Mouse (Mus musculus): ENCODE measurements around the gene Akap13. TPM values are rescaled to one million over a fixed set of nuclear protein-coding genes. Genes with fewer than 3 reads are reported as not detected.
A peak's percentile ranks its signal among the peaks of the same experiment; 100 is the strongest.
"Not testable (repeated sequence)": the region's sequence is repeated elsewhere in the genome, so short reads cannot be mapped to it uniquely, and the experiment has no call there.

Gene Akap13
- polyA plus RNA-seq, 1 experiment, result 13.2 TPM

DNA sequence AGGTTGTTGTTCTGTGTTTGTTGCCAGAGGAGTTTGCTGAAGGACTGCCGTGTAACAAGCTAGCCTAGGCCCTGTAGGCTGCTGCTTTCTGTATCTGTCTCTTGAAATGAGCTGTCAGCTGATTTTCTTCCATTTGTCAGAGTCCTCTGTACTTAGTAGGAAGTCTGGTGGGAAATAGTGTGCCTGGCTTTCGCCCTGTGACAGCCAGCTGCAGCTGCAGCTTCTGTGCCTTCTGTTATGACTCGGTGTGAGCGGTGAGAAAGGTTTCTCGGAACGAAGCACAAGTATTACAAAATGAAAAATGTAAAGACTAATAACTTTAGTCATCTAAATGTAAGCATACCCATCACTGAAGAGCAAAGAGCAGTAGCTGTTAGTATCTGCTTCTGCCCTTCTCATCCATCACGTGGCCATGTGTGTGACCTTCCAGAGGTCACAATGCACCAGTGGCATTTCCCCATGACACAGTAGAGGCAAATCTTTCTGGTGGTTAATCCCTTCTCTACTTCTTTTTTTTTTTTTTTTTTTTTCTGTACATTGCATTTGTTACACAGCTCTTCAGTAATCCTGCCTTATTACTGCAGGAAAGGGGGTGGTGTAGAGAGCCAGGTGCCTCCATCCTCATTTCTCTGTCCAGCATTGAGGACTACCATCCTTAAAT lies 289.8 kb downstream of the Akap13 start:
- TF ChIP-seq POLR2A (IDR thresholded peaks at IDR 0.05; ENCODE audit: low read depth, low read length) (no peak), CTCF (conservative IDR thresholded peaks at IDR 0.05; ENCODE audit: insufficient read depth, insufficient read length, low read depth, low read length) (no peak)
- DNase-seq, result no peak
- Histone ChIP-seq H3K27ac (ENCODE audit: insufficient read depth, low read depth, low read length) (no peak overlapping the region), H3K27me3 (replicated peaks; ENCODE audit: control insufficient read depth, insufficient read depth, low read length) (no peaks in the 10 kb centered on the region), H3K4me1 (ENCODE audit: control insufficient read depth, insufficient read depth, low read length) (no peaks in the 10 kb centered on the region), H3K36me3 (ENCODE audit: control insufficient read depth, insufficient read depth, low read length) (peaks cover 10% of the 10 kb centered on the region), H3K4me3 (ENCODE audit: insufficient read depth, low read depth, low read length) (no peak overlapping the region)
- 85% methylated on average over 7 of the region's 7 CpGs for WGBS

DNA sequence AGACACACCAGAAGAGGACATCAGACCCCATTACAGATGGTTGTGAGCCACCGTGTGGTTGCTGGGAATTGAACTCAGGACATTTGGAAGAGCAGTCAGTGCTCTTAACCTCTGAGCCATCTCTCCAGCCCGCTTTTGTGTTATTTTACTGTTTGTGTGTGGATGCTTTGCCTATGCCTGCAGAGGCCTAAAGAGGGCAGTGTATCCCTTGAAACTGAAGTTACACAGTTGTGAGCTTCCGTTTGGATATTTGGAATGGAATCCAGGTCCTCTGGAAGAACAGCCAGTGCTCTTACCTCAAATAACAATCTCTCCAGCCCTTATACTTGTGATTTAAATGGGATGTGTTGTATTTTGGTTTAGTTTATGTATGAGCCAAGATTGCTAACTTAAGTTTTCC lies 290.6 kb downstream of the Akap13 start:
- peaks cover 11% of the 10 kb centered on the region for H3K36me3 ChIP-seq (ENCODE audit: control insufficient read depth, insufficient read depth, low read length)
- H3K4me3 ChIP-seq (ENCODE audit: insufficient read depth, low read depth, low read length); H3K4me1 ChIP-seq (ENCODE audit: control insufficient read depth, insufficient read depth, low read length); H3K27me3 ChIP-seq (replicated peaks; ENCODE audit: control insufficient read depth, insufficient read depth, low read length); H3K27ac ChIP-seq (ENCODE audit: insufficient read depth, low read depth, low read length): not testable (repeated sequence)
- WGBS, result 56% methylated on average over 3 of the region's 3 CpGs
- DNase-seq, result peak; percentile 35
- peak; percentile 36 for TF ChIP-seq CTCF (conservative IDR thresholded peaks at IDR 0.05; ENCODE audit: insufficient read depth, insufficient read length, low read depth, low read length)

DNA sequence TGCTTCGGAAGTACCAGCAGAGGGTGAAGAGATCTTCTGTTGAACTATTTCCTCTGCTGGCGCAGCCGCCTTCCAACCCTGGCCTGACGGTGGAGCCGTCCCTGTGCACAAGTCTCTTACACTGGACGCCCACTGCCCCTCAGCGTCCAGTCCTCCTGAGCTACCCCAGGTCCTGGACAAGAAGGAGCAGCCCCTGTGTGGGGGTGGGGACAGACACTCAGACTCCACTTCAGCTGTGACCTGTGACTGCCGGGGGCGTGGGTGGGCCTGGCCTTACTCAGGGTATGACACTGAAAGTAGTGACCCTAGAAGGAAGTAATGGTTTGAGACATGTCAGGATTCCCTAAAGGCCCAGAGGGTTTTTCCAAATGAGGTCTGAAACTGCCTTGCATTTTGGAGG lies 295.2 kb downstream of the Akap13 start:
- peaks cover 12% of the 10 kb centered on the region for H3K4me1 ChIP-seq (ENCODE audit: control insufficient read depth, insufficient read depth, low read length)
- H3K36me3 ChIP-seq (ENCODE audit: control insufficient read depth, insufficient read depth, low read length), result peaks cover 5% of the 10 kb centered on the region
- H3K4me3 ChIP-seq (ENCODE audit: insufficient read depth, low read depth, low read length), result no peak overlapping the region
- no peak for DNase-seq
- TF ChIP-seq CTCF (conservative IDR thresholded peaks at IDR 0.05; ENCODE audit: insufficient read depth, insufficient read length, low read depth, low read length) (no peak), POLR2A (IDR thresholded peaks at IDR 0.05; ENCODE audit: low read depth, low read length) (no peak)
- 82% methylated on average over 9 of the region's 9 CpGs for WGBS
- H3K27ac ChIP-seq (ENCODE audit: insufficient read depth, low read depth, low read length), result no peak overlapping the region
- H3K27me3 ChIP-seq (replicated peaks; ENCODE audit: control insufficient read depth, insufficient read depth, low read length), result no peaks in the 10 kb centered on the region

DNA sequence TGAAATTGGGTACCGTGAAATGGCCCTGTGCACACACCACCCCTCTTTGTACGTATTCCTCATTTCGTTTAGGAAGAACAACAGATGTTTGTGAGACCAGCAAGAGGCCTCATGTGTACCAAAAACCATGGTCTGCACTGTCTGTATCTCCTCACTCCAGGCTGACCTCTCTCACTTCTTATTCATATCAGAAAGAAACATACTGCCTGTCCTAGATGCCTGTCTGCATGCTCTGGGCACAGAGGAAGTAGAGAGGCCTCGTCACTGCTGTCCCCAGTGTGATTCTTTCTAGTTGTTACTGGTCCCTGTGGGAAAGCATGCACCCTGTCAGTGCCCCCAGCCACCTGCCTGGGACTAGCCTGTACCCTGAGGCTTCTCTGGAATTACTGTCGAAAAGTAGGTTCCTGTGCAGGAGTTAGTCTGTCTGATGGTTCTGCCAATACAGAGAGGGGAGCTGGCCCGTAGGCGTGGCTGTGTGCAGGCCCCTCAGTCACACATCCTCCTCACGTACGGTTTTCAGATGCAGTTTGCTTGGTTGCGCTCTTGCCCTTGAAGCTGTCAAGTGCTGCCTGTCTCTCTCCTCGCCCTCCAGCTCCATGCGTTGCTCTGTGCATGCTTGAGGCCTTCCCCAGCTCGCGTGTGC lies 295.9 kb downstream of the Akap13 start:
- Histone ChIP-seq H3K36me3 (ENCODE audit: control insufficient read depth, insufficient read depth, low read length) (peaks cover 5% of the 10 kb centered on the region), H3K27me3 (replicated peaks; ENCODE audit: control insufficient read depth, insufficient read depth, low read length) (no peaks in the 10 kb centered on the region), H3K27ac (ENCODE audit: insufficient read depth, low read depth, low read length) (no peak overlapping the region), H3K4me3 (ENCODE audit: insufficient read depth, low read depth, low read length) (no peak overlapping the region), H3K4me1 (ENCODE audit: control insufficient read depth, insufficient read depth, low read length) (peaks cover 12% of the 10 kb centered on the region)
- no peak for DNase-seq
- WGBS, result 84% methylated on average over 14 of the region's 14 CpGs
- TF ChIP-seq CTCF (conservative IDR thresholded peaks at IDR 0.05; ENCODE audit: insufficient read depth, insufficient read length, low read depth, low read length), result no peak

DNA sequence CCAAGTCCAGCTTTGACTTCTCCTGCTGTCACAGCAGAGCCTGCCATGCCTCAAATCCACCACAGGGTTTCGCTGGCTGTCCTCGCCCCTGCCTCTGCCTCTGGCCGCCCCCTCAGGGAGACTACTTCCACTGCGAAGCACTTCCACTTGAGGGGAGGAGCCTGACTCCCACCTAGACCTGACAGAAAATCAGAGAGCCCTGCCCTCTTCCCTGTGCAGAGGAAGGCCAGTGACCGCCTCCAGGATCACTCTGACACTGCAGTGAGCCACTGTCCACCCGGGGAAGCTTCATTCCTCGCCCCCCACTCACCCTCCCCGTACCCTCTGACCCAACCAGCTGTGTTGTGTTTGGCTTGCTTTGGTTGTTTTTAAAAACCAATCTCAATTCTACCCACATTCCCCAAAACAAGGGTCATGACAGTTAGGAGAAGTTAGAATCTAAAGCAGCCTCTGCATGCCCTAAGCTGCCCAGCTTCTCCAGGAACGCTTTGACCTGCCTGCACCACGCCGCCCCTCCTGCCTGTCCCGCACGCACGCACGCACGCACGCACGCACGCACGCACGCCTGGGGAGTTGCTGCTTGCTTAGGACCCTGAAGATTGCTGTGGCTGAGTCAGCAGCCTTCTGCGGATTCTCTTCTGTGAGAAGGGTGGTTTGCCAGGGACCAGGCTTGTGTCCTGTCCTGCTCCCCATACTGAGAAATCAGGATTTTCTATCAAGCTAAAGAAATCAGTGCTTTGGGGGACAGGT lies 297.3 kb downstream of the Akap13 start:
- 0 out of 2 replicates have a peak, but pooled peaks have one; percentile 13 for TF ChIP-seq CTCF (conservative IDR thresholded peaks at IDR 0.05; ENCODE audit: insufficient read depth, insufficient read length, low read depth, low read length)
- TF ChIP-seq POLR2A (IDR thresholded peaks at IDR 0.05; ENCODE audit: low read depth, low read length), result no peak
- DNase-seq, result peak; percentile 33
- Histone ChIP-seq H3K36me3 (ENCODE audit: control insufficient read depth, insufficient read depth, low read length) (peaks cover 3% of the 10 kb centered on the region; the same call in 1 of the 2 replicates), H3K27me3 (replicated peaks; ENCODE audit: control insufficient read depth, insufficient read depth, low read length) (no peaks in the 10 kb centered on the region), H3K4me3 (ENCODE audit: insufficient read depth, low read depth, low read length) (no peak overlapping the region), H3K27ac (ENCODE audit: insufficient read depth, low read depth, low read length) (0 out of 2 replicates have a peak overlapping the region, but pooled peaks have one; percentile 6), H3K4me1 (ENCODE audit: control insufficient read depth, insufficient read depth, low read length) (peaks cover 12% of the 10 kb centered on the region)
- WGBS, result 65% methylated on average over 22 of the region's 22 CpGs

DNA sequence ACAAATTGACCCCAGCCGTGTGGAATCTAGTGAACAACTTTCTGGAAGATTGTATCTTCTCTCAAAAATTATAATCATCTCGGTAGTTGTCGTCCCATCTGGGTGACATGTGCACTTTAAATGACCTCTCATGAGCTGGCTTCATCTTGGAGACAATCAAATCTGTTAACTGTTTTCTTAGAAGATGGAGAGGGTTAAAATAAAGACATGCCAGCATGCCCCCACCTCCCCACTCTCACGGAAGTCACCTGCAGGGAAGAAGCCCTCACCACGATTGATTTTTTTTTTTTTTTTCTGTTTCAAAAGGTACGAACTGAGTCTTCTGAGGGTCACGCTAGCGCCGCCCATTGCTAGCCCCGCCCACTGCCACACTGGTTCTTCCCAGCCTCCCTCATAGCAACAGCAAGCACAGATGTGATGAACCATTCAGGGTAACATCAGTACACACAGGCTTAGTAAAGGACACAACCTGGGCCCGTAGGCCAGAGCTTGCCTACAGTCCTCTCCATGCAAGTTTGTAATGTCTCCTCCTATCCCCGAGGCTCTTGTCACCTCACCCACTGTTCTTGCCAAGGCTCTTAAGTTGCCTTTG lies 298.0 kb downstream of the Akap13 start:
- peak; percentile 20 for DNase-seq
- TF ChIP-seq POLR2A (IDR thresholded peaks at IDR 0.05; ENCODE audit: low read depth, low read length) (no peak), CTCF (conservative IDR thresholded peaks at IDR 0.05; ENCODE audit: insufficient read depth, insufficient read length, low read depth, low read length) (no peak)
- H3K4me1 ChIP-seq (ENCODE audit: control insufficient read depth, insufficient read depth, low read length), result peaks cover 12% of the 10 kb centered on the region
- 0 out of 2 replicates have a peak, but pooled peaks cover 1% of the 10 kb centered on the region for H3K36me3 ChIP-seq (ENCODE audit: control insufficient read depth, insufficient read depth, low read length)
- WGBS, result 66% methylated on average over 12 of the region's 12 CpGs
- no peaks in the 10 kb centered on the region for H3K27me3 ChIP-seq (replicated peaks; ENCODE audit: control insufficient read depth, insufficient read depth, low read length)
- H3K4me3 ChIP-seq (ENCODE audit: insufficient read depth, low read depth, low read length), result no peak overlapping the region
- no peak overlapping the region for H3K27ac ChIP-seq (ENCODE audit: insufficient read depth, low read depth, low read length)
